Mouse (Mus musculus): Measurements from ENCODE around the gene Xrcc3. TPM values are rescaled to one million over a fixed set of nuclear protein-coding genes. Genes with fewer than 3 reads are reported as not detected.

Xrcc3 gene
- total RNA-seq (2022) = 10 to 100 TPM; 17.5 to 22.1 (median 19.4) TPM

DNA sequence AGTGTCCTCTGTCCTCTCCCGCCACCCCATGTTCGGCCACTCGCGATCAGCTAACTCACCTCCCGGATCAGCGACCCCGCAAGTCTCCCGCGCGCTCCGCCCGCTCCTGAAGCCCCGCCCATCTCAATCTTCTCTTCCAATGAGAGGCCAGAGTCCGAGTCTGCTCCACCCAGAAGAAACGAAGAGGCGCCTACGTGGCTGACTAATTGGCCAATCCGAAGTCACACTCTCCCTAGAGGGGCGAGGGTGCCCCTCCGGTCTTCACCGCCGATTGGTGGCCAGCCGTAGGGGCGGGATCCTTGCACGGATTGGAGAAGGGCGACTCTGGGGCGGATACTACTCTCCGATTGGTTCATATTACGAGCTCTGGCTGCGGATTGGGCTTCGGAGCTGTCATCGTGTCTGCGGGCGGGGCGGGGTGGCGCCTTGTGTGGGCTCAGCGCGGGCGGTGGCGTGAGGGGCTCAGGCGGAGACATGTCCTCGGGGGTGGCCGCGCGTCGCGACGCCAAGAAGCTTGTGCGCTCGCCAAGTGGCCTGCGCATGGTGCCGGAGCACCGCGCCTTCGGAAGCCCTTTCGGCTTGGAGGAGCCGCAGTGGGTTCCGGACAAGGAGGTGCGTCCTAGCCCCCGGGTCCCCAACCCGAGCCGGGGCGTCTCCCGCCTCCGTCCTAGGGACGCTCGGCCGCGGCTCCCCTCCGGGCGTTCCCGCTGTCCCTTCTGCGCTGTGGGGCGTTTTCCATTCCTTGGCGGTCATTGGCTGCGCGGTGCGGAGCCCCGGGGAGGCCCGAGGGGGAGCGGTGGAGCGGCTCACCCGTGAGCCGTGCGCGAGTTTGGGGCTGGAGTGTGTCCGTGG, at the start of gene Xrcc3, which contains the start of gene Zfyve21:
Xrcc3 (minus strand) TSS at position 108 of the 852 bp plus-strand sequence.
Zfyve21 (plus strand) TSS at position 405 of the 852 bp plus-strand sequence.
- DNase-seq = peak; percentile 99

DNA sequence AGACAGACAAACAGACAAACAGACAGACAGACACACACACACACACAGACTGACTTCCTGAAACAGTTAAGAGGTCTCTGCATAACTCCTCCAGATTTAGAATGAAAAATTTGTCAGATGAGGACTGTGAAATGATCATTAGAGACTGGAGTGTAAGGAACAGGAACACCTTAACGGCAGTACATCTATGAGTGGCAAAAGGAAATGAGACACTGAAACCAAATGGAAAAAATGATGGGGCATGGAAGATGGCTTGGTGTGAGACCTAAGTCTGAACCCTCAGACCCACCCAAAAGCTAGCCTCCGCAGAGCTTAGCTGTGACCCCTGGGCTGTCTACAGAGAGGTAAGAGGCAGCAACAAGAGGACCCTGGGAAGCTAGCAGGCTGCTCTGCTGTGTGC, 41.8 kb upstream of the Xrcc3 start:
- no peak for DNase-seq

GRCm38 (mm10) chr12:111853546-111853945, 39.9 kb upstream of the Xrcc3 start:
- peak; percentile 58 for DNase-seq

DNA sequence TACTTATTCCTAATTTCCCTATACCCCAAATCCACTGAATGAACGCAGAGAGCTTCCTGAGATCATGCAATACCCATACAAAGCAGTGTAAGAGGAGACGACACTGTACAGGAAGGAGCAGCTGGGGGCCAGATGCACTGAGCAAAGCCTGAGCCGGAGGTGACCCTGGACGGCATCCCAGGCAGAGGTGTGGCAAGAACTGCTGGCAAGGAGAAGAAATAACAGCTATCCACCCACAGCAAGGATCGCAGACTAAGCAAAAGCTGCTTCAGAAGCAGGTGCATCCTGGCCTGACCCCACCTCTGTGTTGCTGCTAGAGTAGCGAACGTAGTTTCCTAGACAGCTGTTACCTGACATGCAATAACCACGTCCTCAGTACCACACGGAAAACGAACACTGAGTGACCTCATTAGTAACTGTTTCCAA, 39.4 kb upstream of the Xrcc3 start:
- DNase-seq = peak; percentile 68

DNA sequence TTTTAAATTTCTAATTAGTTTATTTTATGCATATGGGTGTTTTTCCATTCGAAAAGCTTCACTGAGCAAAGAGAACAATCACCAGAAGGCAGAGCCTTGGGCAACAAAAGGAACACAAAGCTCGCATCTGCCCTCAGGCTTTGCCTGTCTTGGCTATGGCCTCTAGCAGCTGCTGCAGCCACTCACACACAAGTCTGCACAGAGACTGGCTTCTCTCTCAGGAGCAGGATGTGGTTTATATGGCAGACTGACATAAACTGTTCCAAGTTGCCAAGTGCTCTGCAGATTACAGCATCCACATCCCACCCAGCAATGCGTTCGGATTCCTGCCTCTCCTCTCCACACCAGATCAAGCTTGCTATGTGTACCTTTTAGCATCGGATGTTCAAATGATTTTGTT, 38.1 kb upstream of the Xrcc3 start:
- no peak for DNase-seq

DNA sequence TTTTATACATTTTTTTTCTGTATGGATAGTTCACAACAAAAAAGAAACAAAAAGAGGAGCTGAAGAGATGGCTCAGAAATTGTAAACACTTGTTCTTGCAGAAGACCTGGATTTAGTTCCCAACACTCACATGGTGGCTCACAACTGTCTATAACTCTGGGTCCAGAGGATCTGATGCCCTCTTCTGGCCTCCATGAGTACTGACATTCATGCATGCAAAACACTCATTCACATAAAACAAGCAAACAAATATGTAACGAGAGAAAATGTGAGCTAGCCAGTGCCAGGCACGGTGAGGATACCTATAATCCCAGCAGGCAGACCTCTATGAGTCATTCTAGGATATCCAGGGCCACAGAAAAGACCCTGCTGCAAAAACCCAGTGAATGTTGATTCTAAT, 37.6 kb upstream of the Xrcc3 start:
- no peak for DNase-seq

DNA sequence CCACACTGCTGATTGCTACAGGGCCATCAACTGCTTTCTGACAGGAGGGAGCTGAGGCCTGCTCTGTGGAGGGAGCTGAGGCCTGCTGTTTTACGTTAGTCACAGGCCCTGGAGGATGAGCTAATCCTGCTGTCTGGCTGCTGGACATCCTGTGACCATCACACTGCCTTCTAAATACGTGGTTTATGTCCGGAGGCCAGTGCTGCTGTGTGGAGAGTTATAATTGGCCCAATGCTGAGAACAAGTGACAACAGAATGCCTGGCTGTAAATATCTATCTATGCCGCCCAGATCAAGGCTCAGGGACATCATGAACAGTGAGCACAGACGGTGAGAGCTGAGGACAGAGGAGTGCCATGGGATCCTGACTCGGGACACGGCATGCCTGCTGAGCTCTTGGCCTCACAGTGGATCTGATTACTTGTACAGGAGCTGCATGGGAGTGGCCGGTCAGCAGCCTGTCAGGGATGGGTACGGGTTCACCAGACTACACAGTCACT, 34.7 kb upstream of the Xrcc3 start:
- DNase-seq = no peak

DNA sequence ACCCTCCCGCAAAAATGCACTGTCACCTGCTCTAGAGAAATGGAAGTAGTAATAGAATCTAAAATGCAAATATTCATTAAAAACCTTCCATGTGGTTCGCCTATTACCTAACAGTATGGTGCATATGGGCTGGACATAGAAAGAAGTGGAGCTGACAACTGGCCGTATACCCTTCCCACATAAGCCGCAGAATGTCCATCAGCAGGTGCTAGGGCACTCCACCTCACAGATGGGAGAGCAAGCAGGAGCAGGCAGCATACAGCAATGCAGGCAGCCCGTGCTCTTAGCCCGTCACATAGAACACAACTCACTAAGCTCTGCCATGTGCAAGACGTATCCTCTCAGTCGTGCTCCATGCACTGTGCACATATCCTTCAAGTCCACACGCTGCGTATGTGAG, 33.1 kb upstream of the Xrcc3 start:
- no peak for DNase-seq

- no peak for DNase-seq
Observed at GRCm38 (mm10) chr12:111845953-111846352, 32.3 kb upstream of the Xrcc3 start.

- no peak for DNase-seq
Observed at GRCm38 (mm10) chr12:111843470-111843869, 29.8 kb upstream of the Xrcc3 start.

GRCm38 (mm10) chr12:111842565-111843433, 29.1 kb upstream of the Xrcc3 start:
- DNase-seq = no peak

DNA sequence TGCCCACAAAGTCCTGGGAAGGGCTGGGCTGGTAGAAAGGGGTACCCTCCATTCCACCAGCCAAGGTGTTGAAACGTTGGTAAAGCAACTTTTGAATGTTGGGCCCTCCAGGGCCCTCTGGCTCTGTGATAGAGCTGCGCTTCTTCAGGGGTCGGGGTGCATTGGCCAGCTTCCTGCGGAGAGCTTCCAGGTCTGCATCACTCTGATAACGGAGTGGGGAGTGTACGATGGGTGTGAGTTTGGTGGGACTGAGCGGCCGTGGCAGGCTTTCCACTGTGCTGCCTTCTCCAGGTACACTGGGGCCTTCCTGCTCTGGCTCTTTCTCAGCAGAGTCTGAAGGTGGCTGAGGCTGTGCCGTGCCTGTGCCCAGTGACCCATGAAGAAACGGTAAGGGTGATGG, 19.8 kb upstream of the Xrcc3 start:
- no peak for DNase-seq

DNA sequence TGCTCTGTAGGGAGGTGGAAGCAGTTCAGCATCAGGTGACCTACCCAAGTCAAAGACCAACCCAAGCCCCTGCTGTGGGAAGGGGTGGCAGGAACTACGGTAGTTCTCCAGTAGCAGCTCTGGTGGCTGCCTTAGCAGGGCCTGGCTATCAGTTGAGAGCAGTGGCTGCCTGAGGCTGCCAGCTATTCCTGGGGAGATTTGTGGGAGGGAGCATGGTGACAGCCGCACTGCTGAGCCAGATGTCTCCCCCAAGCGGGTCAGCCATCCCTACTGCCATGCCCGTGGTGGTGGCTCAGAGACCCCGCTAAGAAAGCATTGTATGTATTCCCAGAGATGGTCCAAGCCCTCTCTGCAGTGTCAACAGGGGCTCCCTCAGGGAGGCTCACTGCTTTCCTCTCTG, 19.0 kb upstream of the Xrcc3 start:
- DNase-seq = no peak

DNA sequence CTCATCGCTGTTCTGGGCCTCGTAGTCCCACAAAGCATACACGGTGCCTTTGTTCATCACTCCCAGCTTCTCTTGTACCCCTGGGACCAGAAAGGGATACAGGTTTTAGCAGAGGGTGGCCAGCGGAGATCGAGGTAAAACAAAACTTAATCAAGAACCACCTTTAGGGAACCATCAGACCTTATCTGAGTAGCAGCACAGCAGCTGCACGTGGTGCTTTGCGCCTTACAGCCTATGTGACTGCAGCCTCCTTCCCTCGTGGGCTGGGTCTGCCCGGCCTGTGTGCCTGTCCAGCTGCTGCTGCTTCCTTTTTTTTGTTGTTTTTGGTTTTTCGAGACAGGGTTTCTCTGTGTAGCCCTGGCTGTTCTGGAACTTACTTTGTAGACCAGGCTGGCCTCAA, 16.7 kb upstream of the Xrcc3 start:
- DNase-seq = no peak

DNA sequence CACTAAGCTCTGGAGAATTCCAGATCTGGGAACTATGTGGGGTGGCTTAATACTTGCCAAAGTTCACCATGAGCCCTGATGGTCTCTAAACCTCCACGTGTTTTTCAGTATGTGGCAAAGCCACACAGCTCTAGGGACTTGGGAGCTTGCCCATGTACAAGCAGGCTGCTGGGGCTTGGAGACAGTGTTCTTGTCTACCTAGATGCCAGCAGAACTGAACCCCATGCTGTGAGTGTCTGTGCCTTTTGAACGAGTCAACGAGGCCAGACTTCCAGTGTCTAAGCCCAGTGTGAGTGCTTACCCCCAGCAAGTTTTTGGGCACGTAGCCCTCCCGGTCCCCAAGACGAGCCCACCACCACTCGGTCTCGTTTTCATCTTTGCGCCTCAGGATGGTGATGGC, 16.3 kb upstream of the Xrcc3 start:
- DNase-seq = no peak

DNA sequence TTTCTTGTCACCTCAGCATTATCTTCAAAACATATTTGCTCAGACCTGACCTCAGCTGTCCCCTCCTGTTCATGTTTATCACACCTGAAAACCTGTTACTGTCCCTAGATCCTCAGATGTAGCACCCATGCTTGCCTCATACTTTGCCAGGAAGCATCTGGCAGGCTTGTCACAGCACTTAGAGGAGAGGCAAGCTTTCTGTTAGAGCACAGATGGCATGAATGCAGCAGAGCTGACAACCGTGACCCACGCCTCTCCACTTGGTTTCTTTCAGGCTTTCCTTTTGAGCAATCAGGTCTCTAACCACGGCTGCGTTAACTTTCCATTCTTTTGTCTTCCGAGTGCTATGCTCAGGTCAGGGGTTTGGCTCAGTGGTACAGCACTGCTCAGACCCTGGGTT, 15.8 kb upstream of the Xrcc3 start:
- no peak for DNase-seq

GRCm38 (mm10) chr12:111827556-111827955, 13.9 kb upstream of the Xrcc3 start:
- no peak for DNase-seq

- no peak for DNase-seq
Observed at GRCm38 (mm10) chr12:111821931-111822330, 8.3 kb upstream of the Xrcc3 start.

GRCm38 (mm10) chr12:111820708-111821107, 7.0 kb upstream of the Xrcc3 start:
- DNase-seq = no peak

DNA sequence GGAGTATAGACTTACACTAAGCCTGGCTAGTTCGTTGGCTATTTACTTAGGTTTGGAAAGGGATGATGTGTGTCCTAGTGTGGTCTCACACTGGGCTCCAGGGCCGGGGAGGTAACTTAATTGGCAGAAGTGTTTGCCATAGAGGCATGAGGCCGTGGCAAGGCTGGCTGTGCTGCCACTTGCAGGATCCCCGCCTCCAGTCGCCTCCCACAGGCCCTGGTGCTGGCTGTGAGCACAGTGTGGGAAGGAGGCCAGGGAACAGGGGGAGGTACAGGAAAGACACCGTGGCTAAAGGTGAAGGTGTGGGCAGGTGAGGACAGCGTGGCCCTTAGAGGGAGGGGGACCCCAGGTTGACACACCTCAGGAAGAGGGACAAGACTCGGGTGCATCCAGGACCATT, 6.3 kb upstream of the Xrcc3 start:
- DNase-seq = no peak

DNA sequence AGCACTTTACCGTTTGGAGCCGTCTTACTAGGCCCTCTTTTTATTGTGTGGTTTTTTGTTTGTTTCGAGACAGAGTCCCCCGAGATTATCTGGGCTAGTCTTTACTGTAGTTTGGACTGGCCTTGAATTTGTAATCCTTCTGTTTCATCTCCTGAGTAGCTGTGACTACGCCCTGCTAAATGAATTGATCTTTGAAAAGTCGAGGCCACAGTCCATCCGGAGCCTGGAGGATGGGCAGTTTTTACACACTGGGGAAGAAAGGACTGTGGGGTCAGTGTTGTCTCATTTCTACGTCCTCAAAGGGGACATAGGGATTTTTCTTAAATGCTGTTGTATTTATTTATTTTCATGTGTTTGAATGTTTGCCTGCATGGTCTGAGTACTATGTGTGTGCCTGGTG, 4.3 kb upstream of the Xrcc3 start:
- DNase-seq = no peak

DNA sequence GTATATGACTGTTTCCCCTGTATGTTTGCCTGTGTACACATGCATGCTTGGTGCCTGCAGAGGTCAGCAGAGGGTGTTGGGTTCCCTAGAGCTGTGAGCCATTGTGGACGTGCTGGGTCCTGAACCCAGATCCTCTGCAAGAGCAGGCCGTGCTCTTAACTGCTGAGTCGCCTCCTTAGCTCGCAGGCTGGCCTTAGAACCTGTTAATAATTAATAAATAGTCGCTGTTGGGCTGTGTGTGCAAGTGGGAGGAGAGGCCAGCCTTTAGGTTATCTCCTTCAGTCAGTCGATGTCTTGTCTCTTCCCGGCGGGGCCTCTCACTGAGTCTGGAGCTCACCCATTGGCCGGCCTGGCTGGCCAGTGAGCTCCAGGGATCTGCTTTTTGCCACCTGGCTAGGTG, 3.3 kb upstream of the Xrcc3 start:
- DNase-seq = no peak

DNA sequence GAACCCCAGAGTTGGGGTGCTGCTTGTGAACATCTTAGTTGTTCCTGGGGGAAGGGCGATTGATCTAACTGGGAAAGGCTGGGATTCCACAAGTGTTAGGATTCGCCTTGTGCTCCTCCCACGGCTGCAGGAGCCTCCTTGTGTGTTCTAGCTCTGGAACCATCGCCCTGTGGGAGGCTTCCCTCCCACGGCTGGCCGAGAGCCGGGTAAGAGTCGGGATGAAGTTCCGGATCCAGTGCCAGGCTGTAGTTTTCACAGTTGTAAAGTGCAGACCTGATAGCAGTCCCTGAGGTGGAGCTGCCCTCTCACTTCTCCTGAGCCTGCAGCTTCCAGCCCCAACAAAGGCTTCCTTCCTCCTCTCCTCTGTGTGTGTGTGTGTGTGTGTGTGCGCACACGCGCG, 2.9 kb upstream of the Xrcc3 start:
- DNase-seq = no peak

Data from adrenal gland, adult 8-10 months (tissue).